Mouse (Mus musculus) liver, embryonic 14.5 days (tissue): ENCODE results near the gene Amt. TPM values are rescaled to one million over a fixed set of nuclear protein-coding genes. Genes with fewer than 3 reads are reported as not detected.
A peak's percentile ranks its signal among the peaks of the same experiment; 100 is the strongest.
"Not testable (repeated sequence)": the region's sequence is repeated elsewhere in the genome, so short reads cannot be mapped to it uniquely, and the experiment has no call there.

ENCODE experiments used
- ATAC-seq: fragments of 200-750 bp; cut with Nextera tagmentation; 2 replicates; pipeline ENCODE4 v1.8.0; 2017; ENCODE audit warnings: moderate number of reproducible peaks, mild to moderate bottlenecking, moderate library complexity; ENCODE audit not compliant: insufficient read depth
- DNase-seq, 3 experiments: peaks; one replicate each; pipeline ENCODE4 v3.0.0-alpha.2; 2012 to 2013; ENCODE audit warnings: low read depth in 3 of 3, low spot score in 3 of 3
- H3K27ac ChIP-seq: fragments of 300-500 bp; sonication (generic); 2 replicates; pipeline ENCODE4 v1.5.1; 2014; ENCODE audit warnings: moderate library complexity, mild to moderate bottlenecking, control low read depth, inconsistent platforms
- H3K27me3 ChIP-seq: fragments of 300-500 bp; sonication (generic); 2 replicates; pipeline ENCODE4 v1.6.1; 2014; ENCODE audit warnings: mild to moderate bottlenecking, low read length, moderate library complexity; ENCODE audit not compliant: control insufficient read depth, insufficient read depth
- H3K36me3 ChIP-seq: fragments of 300-500 bp; sonication (generic); replicated peaks from 2 replicates; pipeline ENCODE4 v1.6.1; 2014; ENCODE audit warnings: low read depth; ENCODE audit not compliant: control insufficient read depth, insufficient read depth
- H3K4me1 ChIP-seq, 2 experiments: fragments of 200-500 bp in 1 of 2; fragments of 300-500 bp in 1 of 2; sonication (generic) in 1 of 2; replicated peaks; 2 replicates each; pipeline ENCODE4 v1.6.1; 2012 to 2014; ENCODE audit warnings: antibody characterized with exemption in 1 of 2, inconsistent platforms in 1 of 2, low read length in 1 of 2; ENCODE audit not compliant: control insufficient read depth in 2 of 2, insufficient read depth in 2 of 2
- H3K4me2 ChIP-seq: fragments of 300-500 bp; sonication (generic); 2 replicates; pipeline ENCODE4 v1.6.1; 2014; ENCODE audit warnings: low read depth, mild to moderate bottlenecking, control low read depth, moderate library complexity
- H3K4me3 ChIP-seq, 2 experiments: fragments of 200-500 bp in 1 of 2; fragments of 300-500 bp in 1 of 2; sonication (generic) in 1 of 2; 2 replicates each; pipeline ENCODE4 v1.5.1; 2012 to 2014; ENCODE audit warnings: low read depth in 2 of 2, low read length in 2 of 2, mild to moderate bottlenecking in 2 of 2, control low read depth in 1 of 2, inconsistent platforms in 1 of 2, moderate library complexity in 1 of 2; ENCODE audit not compliant: insufficient read depth in 1 of 2
- H3K9ac ChIP-seq: fragments of 300-500 bp; sonication (generic); replicated peaks from 2 replicates; pipeline ENCODE4 v1.6.1; 2014; ENCODE audit warnings: mild to moderate bottlenecking, control low read depth, moderate library complexity
- H3K9me3 ChIP-seq: fragments of 300-500 bp; sonication (generic); 2 replicates; pipeline ENCODE4 v1.6.1; 2016; ENCODE audit warnings: low read length, mixed read lengths; ENCODE audit not compliant: control insufficient read depth
- CTCF ChIP-seq: IDR thresholded peaks from 2 replicates; pipeline ENCODE4 v1.5.1; 2016; ENCODE audit warnings: antibody characterized with exemption, low read depth, control low read depth
- EP300 ChIP-seq: IDR thresholded peaks from 2 replicates; pipeline ENCODE4 v1.6.1; 2016; ENCODE audit warnings: antibody characterized with exemption, low read depth
- WGBS: fragments of 180-500 bp; shearing (Covaris S2); extraction: QIAGEN DNeasy Blood & Tissue Kit; methylation state at CpG from one replicate; pipeline ENCODE4 v1.1.7; 2014; ENCODE audit not compliant: insufficient replicate concordance; 5-methylcytosine and 5-hydroxymethylcytosine counted together
- polyA plus RNA-seq, 2 experiments: library from polyadenylated mRNA; depleted of rRNA in 1 of 2; stranded (reverse) in 1 of 2; unstranded in 1 of 2; fragments of >200 nt; fragmentation: Nextera tagmentation in 1 of 2; extraction: Ambion mirVana in 1 of 2; gene quantifications; 2 replicates each; pipeline versions ENCODE4 v1.2.1 to v1.2.3; 2012 to 2014

The Amt gene
- polyA plus RNA-seq, 2 experiments = 7.2 to 7.5 TPM

- Histone ChIP-seq H3K4me2 (no peak overlapping the region), H3K9ac (no peak overlapping the region), H3K9me3 (no peaks in the 10 kb centered on the region), H3K4me1 (peaks cover 0 to 2% of the 10 kb centered on the region in 2 experiments; a peak in 1 of 4 replicates), H3K27ac (no peak overlapping the region), H3K4me3 (no peak overlapping the region), H3K36me3 (peaks cover 41% of the 10 kb centered on the region), H3K27me3 (no peaks in the 10 kb centered on the region)
- TF ChIP-seq CTCF (peak; percentile 51), EP300 (no peak)
- WGBS = 91% methylated on average over 3 of the region's 3 CpGs
- ATAC-seq (no peak), DNase-seq (no peak)
These were observed 20.9 kb downstream of the Amt start for GRCm38 (mm10) chr9:108317572-108317971.

- no peak overlapping the region for H3K4me3 ChIP-seq
- DNase-seq (no peak), ATAC-seq (no peak)
- WGBS = 79% methylated on average over 2 of the region's 2 CpGs
- TF ChIP-seq EP300 (no peak), CTCF (no peak)
- H3K27ac ChIP-seq = no peak overlapping the region
- no peaks in the 10 kb centered on the region for H3K9me3 ChIP-seq
- H3K36me3 ChIP-seq = peaks cover 41% of the 10 kb centered on the region
- H3K4me1 ChIP-seq = peaks cover 0 to 2% of the 10 kb centered on the region in 2 experiments; a peak in 1 of 4 replicates
- H3K4me2 ChIP-seq = no peak overlapping the region
- no peak overlapping the region for H3K9ac ChIP-seq
- no peaks in the 10 kb centered on the region for H3K27me3 ChIP-seq
These were observed 21.8 kb downstream of the Amt start for GRCm38 (mm10) chr9:108318462-108318861.

GRCm38 (mm10) chr9:108322054-108322453 lies 25.4 kb downstream of the Amt start:
- 77% methylated on average over 7 of the region's 7 CpGs for WGBS
- H3K9me3 ChIP-seq, DNase-seq, ATAC-seq, H3K4me1 ChIP-seq, H3K27me3 ChIP-seq, H3K4me2 ChIP-seq, H3K27ac ChIP-seq, H3K4me3 ChIP-seq, H3K9ac ChIP-seq: not testable (repeated sequence)
- peaks cover 32% of the 10 kb centered on the region for H3K36me3 ChIP-seq
- TF ChIP-seq CTCF = peak; percentile 52

GRCm38 (mm10) chr9:108324784-108325183 lies 28.1 kb downstream of the Amt start:
- no peak overlapping the region for H3K4me2 ChIP-seq
- WGBS = 84% methylated on average over 1 of the region's 1 CpGs
- H3K9me3 ChIP-seq = no peaks in the 10 kb centered on the region
- H3K36me3 ChIP-seq = peaks cover 51% of the 10 kb centered on the region
- DNase-seq = no peak
- H3K27me3 ChIP-seq = no peaks in the 10 kb centered on the region
- peaks cover 2 to 7% of the 10 kb centered on the region in 2 experiments; a peak in 3 of 4 replicates for H3K4me1 ChIP-seq
- ATAC-seq = no peak
- no peak overlapping the region for H3K4me3 ChIP-seq
- TF ChIP-seq CTCF = no peak
- TF ChIP-seq EP300 = no peak
- no peak overlapping the region for H3K9ac ChIP-seq
- H3K27ac ChIP-seq = no peak overlapping the region

- Histone ChIP-seq H3K4me2 (no peak overlapping the region), H3K4me3 (no peak overlapping the region), H3K9me3 (no peaks in the 10 kb centered on the region), H3K9ac (no peak overlapping the region), H3K27ac (no peak overlapping the region), H3K27me3 (no peaks in the 10 kb centered on the region), H3K36me3 (peaks cover 53% of the 10 kb centered on the region), H3K4me1 (peaks cover 2 to 7% of the 10 kb centered on the region in 2 experiments; a peak in 3 of 4 replicates)
- WGBS = 85% methylated on average over 2 of the region's 2 CpGs
- no peak for ATAC-seq
- DNase-seq = no peak
- no peak for TF ChIP-seq CTCF
- no peak for TF ChIP-seq EP300
These were observed 29.2 kb downstream of the Amt start for GRCm38 (mm10) chr9:108325811-108326210.
